Mouse (Mus musculus) thymus, adult 2 months (tissue): Measurements from ENCODE around the gene Ada.

Source experiments
- CTCF ChIP-seq: fragments of 200-500 bp; IDR thresholded peaks from 2 replicates; pipeline ENCODE4 v1.5.1; 2012; ENCODE audit warnings: mild to moderate bottlenecking, control low read depth, low read length, moderate library complexity, borderline replicate concordance; ENCODE audit not compliant: control insufficient read depth, poor library complexity, insufficient read depth; ENCODE audit errors: extremely low read depth
- POLR2A ChIP-seq: fragments of 200-500 bp; IDR thresholded peaks from 2 replicates; pipeline ENCODE4 v1.6.1; 2012; ENCODE audit warnings: mild to moderate bottlenecking, low read length, control low read depth, moderate library complexity; ENCODE audit not compliant: control insufficient read depth, poor library complexity, insufficient read depth; ENCODE audit errors: extremely low read depth

DNA sequence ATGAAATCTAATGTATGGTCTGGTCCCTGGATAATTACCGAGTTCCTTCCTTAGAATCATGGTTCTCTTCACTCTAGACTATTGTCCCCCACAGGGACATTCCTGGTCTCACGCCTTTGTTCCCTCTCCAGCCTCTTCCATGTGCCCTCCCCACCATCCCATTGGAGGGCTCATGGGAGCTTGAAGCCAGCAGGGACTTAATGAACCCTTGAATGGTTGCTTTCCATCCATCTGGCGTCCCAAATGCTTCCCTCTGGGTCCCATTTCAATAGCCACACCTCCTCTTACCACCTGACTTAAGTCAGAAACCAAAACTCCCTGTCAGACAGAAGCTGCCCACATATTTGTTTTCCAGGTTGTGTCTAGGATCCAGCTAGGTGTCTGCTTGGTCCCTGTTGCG, 30.4 kb downstream of the Ada start:
- TF ChIP-seq CTCF (no peak), POLR2A (no peak)
